Mouse (Mus musculus): ENCODE results near the gene Milr1. TPM values are rescaled to one million over a fixed set of nuclear protein-coding genes. Genes with fewer than 3 reads are reported as not detected.
"Not testable (repeated sequence)": the region's sequence is repeated elsewhere in the genome, so short reads cannot be mapped to it uniquely, and the experiment has no call there.

Gene Milr1
- polyA plus RNA-seq, 1 experiment, result 0.78 TPM

DNA sequence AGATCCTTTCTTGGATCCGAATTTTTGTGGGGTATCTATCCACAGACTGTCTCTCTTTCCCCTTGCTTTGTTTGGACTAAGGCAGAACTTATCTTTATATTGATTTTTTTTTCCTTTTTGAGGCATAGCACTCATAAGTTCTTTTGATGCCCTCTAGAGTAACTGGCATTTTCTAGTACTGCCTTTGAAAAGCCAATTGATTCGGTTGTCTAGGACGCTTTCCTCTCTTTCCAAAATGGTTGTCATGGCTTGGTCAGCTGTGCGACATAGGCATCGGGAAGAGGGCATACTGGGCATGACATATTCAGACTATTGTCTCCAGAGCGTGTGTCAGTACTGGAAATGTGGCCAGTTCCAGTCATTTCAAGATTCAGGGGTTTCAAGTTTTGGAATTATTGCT, 38.6 kb downstream of the Milr1 start:
- DNase-seq (ENCODE audit: extremely low spot score in 1 of 2, low spot score in 1 of 2), result no peak

DNA sequence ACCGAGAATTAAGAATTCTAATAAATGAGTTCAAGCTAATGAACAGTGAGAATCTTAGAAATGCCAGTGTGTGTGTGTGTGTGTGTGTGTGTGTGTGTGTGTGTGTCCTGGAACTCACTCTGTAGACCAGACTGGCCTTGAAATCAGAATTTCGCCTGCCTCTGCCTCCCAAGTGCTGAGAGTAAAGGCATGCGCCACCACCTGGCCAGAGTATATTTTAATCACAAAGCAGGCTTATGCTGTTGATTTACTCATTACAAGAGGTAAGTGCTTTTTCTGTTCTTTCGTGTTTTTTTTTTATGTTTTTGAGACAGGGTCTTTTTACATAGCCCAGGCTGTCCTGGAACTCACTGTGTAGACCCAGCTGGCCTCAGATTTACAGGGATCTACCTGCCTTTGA, 42.8 kb downstream of the Milr1 start:
- DNase-seq (ENCODE audit: extremely low spot score in 1 of 2, low spot score in 1 of 2), result no peak

DNA sequence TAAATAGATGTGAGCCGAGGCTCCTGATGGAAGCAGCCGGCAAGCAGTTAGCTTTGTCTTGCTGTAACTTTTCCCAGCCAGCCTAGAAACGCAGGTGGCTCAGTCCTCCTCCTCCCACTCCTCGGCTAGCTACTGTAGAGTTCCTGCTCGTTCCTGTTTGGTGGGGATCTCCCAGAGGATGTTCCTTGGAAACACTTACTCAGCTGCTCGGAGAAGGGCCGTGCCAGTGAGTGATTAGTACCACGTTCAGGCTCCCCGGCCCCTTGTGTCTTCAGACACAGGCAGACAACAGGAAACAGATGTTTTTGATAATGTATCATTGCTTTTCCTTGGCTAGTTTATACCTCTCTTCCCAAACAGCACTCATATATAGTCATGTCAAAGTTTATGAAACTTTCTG, 44.7 kb downstream of the Milr1 start:
- DNase-seq (ENCODE audit: extremely low spot score in 1 of 2, low spot score in 1 of 2), result no peak

DNA sequence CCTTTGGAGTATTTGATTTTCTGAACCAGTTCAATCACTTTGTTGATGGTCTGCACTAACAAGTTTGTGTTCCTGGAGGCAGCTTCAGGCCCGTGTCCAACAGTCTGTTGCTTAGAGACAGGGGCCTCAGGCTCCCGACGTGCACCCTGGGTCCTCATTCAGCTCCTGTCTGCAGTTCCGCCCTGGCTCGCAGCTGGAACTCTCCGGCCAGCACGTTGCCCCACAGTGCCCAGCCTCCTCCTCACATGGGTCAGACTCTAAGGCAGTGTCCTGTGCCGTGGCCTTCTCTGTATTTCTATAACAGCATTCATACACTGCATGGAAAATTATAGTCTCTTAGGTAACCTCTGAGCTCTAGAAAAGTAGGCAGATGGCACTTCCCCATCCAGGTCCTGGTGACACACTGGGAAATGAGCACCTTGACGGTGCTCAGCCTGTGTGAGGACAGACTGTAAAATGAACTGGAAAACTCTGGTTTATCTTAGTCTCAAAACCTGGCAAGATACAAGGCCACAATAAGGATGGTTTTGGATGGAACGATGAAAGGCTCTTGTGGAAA, 51.1 kb downstream of the Milr1 start:
- no peak for DNase-seq (ENCODE audit: extremely low spot score in 1 of 2, low spot score in 1 of 2)

DNA sequence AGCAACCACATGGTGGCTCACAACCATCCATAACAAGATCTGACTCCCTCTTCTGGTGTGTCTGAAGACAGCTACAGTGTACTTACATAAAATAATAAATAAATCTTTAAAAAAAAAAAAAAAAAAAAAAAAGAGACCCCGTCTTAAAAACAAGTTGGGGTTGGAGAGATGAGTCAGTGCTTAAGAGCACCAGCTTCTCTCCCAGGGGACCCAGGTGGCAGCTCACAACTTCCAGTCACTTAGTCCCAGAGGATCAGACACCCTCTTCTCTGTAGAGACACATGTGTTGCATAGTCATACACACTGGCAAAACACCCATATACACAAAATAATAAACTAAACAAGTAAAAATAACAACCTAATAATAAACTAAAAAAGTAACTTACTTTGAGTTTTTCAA, 56.4 kb downstream of the Milr1 start:
- not testable (repeated sequence) for DNase-seq (ENCODE audit: extremely low spot score in 1 of 2, low spot score in 1 of 2)

DNA sequence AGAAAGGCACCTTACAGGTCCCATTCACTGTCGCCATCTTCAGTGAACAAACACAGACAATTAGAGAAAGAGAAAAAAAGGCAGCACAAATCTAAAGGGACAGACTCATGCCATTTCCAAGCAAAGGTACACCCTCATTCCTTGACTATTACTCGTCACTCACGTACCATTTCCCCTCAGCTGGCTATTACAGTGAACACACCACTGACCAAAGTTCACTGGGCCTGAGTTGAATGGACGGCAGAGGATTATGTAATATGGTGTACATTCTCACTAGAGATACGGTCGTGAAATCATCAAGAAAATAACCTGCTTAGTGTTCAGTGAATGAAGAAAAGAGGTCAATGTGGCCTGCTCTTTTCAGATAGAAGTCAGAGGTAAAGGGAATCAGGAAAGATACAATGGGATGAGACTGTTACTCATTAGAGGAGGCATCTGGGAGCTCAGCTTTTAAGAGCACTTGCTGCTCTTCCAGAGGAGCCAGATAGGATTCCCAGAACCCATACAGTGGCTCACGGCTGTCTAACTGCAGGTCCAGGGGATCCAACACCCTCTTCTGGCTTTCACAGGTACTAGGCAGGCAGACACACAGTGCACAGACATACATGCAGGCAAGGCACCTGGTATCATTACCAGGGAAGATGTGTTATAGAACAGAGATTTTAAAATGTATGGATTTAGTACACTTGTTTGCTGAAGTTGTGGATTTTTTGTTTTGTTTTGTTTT, 61.5 kb downstream of the Milr1 start:
- DNase-seq (ENCODE audit: extremely low spot score in 1 of 2, low spot score in 1 of 2), result no peak

DNA sequence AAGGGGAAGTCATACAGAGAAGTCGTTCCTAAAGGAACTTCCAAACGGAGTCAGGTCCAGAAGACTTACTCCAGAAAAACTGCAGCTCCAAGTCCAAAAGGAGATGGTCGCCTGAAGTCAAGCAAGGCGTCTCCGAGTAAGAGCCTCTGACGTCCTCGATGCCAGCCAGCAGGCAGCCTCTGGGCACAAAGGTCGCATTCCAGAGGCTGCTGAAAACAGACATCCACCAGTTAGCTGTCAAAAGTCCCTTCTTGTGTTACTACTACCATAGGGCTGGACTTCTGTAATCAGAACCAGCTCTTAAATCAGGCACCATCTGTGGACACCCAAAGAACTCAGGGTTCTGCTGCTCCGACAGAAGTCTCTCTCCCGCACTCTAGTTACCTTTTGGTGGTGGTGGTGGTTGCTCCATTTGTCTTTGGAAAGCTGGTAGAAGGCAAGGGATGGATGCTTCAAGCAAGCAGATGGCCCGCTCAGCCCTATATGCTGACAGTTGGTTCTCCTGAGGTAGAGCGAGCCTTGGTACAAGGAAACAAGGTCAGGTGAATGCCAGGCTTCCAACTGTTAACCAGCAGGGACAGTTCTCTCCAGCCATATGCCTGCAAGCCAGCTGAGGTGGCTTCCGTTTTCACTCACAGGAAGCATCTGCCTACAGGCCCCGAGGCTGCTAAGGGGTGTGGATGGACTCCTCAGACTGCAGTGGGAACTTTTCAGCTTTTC, 63.7 kb downstream of the Milr1 start:
- DNase-seq (ENCODE audit: extremely low spot score in 1 of 2, low spot score in 1 of 2), result no peak

DNA sequence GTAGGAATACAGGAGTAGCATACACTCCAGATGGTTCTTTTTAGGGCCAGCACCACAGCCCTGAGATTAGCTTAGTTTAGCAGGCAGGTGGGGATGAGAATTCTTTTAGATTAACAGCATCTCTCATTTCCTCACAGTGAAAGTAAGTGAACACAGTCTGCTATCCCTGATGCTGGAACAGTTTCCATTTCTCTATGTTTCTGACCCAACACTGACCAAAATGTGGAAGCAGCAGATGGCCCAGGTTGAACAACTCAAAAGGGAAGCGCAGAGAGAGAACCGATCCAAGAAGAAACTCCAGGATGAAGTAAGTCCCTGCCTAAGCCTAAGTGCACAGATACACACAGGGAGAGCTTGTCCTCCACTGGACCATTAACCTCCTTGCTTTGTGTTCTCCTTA, 64.3 kb downstream of the Milr1 start:
- DNase-seq (ENCODE audit: extremely low spot score in 1 of 2, low spot score in 1 of 2), result no peak

DNA sequence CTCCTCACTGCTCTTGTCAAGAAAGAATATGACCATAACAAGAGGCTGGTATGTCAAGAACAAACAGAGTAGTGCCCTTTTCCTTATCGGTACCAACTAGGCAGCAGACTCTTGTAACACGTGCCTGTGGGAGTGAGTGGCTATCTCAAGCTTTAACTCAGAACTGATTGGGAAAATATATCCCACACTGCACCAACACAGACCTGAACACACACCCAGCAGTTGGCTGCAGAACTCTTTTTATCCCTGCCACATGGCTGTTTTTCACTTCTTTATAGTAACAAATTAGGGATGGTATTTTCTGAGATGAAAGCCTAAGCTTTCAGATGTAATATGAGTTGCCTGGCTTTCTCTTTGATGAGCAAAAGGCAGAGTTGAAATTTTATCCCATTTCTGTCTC, 64.7 kb downstream of the Milr1 start:
- no peak for DNase-seq (ENCODE audit: extremely low spot score in 1 of 2, low spot score in 1 of 2)

DNA sequence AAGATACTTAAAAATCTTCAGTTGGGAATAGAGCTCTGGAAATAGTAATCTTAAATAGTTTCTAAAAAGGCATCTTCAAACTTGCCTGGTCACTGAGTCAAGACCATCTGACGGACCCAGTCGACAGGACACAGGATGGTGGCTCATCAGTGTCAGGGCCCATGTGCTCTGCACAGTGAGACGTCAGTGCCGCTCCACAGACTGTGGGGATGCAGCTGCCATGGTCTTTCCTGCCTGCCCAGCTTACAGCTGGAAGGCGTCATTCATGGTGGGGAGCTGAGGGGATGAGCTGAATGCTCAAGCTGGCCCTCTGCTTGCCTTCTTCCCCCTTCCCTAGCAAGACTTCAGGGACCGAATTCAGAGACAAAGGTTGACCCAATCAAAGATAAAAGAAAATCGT, 65.3 kb downstream of the Milr1 start:
- DNase-seq (ENCODE audit: extremely low spot score in 1 of 2, low spot score in 1 of 2), result no peak

DNA sequence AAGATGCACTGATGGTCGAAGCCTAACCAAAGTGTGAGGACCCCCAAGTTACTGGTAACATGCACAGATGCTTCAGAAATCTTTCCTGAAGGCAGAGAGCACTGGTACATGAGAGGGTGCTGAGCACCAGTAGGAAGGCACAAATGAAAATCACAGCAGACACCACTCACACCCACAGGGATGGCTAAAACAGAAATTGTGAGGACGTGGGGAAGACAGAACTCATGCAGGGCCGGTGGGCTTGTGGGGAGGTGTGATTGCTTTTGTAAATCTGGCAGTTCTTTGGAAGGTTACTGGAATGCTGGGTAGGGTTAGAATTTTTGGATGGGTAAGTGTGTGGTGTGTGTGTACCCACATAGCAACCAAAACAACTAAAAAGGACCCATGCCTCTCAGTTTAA, 66.1 kb downstream of the Milr1 start:
- DNase-seq (ENCODE audit: extremely low spot score in 1 of 2, low spot score in 1 of 2), result no peak

DNA sequence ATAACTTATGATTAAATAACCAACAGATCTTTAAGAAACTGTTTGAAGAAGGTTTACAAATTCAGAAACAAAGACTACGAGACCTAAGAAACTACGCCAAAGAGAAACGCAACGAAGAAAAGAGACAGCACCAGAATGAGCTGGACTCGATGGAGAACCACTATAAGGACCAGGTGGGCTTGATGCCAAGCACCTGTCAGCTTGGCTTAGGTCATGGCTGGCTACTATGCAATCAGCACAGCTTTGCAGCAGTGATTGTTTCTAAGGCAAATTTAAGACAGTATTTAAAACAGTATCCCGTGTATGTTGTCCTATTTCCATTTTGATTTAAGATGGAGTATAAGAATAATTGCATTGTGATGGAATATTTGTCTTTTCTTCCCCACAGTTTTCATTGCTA, 66.8 kb downstream of the Milr1 start:
- no peak for DNase-seq (ENCODE audit: extremely low spot score in 1 of 2, low spot score in 1 of 2)

DNA sequence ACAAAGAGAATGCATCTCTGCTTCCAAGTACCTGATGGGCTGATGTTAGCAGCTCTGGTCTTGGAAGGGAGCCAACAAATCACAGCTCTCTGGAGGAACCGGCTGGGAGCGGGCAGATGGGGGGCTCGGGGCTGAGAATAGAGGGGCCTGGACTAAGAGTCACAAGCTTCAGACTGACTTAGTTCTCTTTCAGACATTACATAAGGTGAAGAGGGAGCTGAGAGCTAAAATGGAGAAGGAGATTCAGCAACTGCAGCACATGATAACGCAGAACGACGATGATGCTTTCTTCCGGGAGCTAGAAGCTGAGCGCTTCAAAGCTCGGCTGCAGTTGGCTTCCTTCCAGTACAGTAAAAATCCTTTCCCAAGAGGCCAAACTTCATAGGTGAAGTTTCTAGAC, 67.3 kb downstream of the Milr1 start:
- no peak for DNase-seq (ENCODE audit: extremely low spot score in 1 of 2, low spot score in 1 of 2)

Other genes starting within 250 kb of the Milr1 start
- 57.7 and 59.8 TPM in 2 replicates for gene Tex2, start 137.8 kb upstream of the Milr1 start, polyA plus RNA-seq (2012; rRNA removed)
- gene Pecam1, start 598 bp upstream of the Milr1 start, polyA plus RNA-seq (2012; rRNA removed), result 17.0 and 20.1 TPM in 2 replicates
- gene Polg2, start 28.3 kb downstream of the Milr1 start, polyA plus RNA-seq (2012; rRNA removed), result 5.6 and 5.9 TPM in 2 replicates
- 601 and 664 TPM in 2 replicates for gene Ddx5, start 38.0 kb downstream of the Milr1 start, polyA plus RNA-seq (2012; rRNA removed)
- 22.3 and 23.1 TPM in 2 replicates for gene Cep95, start 38.0 kb downstream of the Milr1 start, polyA plus RNA-seq (2012; rRNA removed)
- 17.0 TPM in 2 replicates for gene Smurf2, start 169.5 kb downstream of the Milr1 start, polyA plus RNA-seq (2012; rRNA removed)
- 29.8 and 30.9 TPM in 2 replicates for gene Kpna2, start 248.3 kb downstream of the Milr1 start, polyA plus RNA-seq (2012; rRNA removed)

Data from frontal cortex, adult 2 months (tissue).